Mouse (Mus musculus): ENCODE data around the gene Folr2. TPM values are rescaled to one million over a fixed set of nuclear protein-coding genes. Genes with fewer than 3 reads are reported as not detected.

Gene Folr2
- polyA plus RNA-seq, 1 experiment from 2014 or later, result 2.0 TPM

DNA sequence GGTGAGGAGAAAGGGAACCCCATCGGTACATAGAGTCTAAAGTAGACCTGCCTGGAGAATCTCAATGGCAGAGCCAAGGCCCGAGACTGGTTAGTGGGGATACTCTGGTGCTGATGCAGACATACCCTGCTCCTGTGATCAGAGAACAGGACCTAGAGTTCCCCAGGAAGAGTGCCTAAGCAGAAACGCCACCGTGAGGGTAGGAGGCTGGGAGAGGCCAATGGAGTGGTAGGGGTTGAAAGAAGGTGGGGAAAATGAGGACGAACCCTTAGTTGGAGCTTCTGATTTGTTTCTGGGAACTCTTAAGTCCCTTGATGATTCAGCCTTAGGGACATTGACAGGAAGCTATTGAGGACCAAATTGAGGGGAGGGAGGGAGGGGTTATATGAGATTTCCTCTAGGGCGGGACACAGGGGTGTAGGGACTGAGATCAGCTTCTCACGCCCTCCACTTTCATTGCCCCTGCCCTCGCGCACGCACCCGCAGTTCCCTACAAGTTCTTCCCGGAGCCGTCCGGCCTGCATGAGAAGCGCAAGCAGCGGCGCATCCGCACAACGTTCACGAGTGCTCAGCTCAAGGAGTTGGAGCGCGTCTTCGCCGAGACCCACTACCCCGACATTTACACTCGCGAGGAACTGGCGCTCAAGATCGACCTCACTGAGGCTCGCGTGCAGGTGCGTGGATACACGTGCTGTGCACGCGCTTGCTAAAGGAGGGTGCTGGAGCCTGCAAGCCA is 36.5 kb downstream of the Folr2 start:
- no peaks in the 10 kb centered on the region for H3K9me3 ChIP-seq
- 3% methylated on average over 35 of the region's 35 CpGs for WGBS
- H3K4me3 ChIP-seq (replicated peaks), result peak overlapping the region; percentile 48
- H3K4me2 ChIP-seq, result peak overlapping the region; percentile 97
- peaks cover 30% of the 10 kb centered on the region for H3K4me1 ChIP-seq
- no peak for ATAC-seq (ENCODE audit: insufficient read depth, low FRiP score, low read depth)
- peaks cover 13% of the 10 kb centered on the region for H3K36me3 ChIP-seq
- H3K27me3 ChIP-seq (replicated peaks), result peaks cover 54% of the 10 kb centered on the region
- no peak overlapping the region for H3K27ac ChIP-seq
- H3K9ac ChIP-seq, result no peak overlapping the region

- H3K36me3 ChIP-seq, result no peaks in the 10 kb centered on the region
- H3K27me3 ChIP-seq (replicated peaks), result peaks cover 54% of the 10 kb centered on the region
- H3K9me3 ChIP-seq, result no peaks in the 10 kb centered on the region
- H3K27ac ChIP-seq, result no peak within 1 kb of the TSS
- no peak within 1 kb of the TSS for H3K9ac ChIP-seq
- H3K4me3 ChIP-seq (replicated peaks), result peak within 1 kb of the TSS; percentile 32
- 1% methylated on average over 37 of the region's 45 CpGs for WGBS
- no peak for ATAC-seq (ENCODE audit: insufficient read depth, low FRiP score, low read depth)
- peak within 1 kb of the TSS; percentile 51 for H3K4me2 ChIP-seq
- H3K4me1 ChIP-seq, result peaks cover 27% of the 10 kb centered on the region
Measured at GRCm38 (mm10) chr7:101817861-101818401, 39.1 kb downstream of the Folr2 start, which contains the start of gene Phox2a. Gene Phox2a (plus strand): TSS chr7:101818313.

Small RNA genes within 50 kb of the gene (microRNA-seq; reads per million reads assigned to microRNA genes)
- not detected for gene Gm22655

Other genes with a start within 250 kb of the Folr2 start
- gene Clpb, start 193.6 kb downstream of the Folr2 start, polyA plus RNA-seq (2015; fragmentation: Nextera tagmentation; extraction: Ambion mirVana), result 53.1 and 56.0 TPM in 2 replicates
- 5.2 and 6.0 TPM in 2 replicates for gene Phox2a, start 38.9 kb downstream of the Folr2 start, polyA plus RNA-seq (2015; fragmentation: Nextera tagmentation; extraction: Ambion mirVana)
- gene Inppl1, start 19.0 kb downstream of the Folr2 start, polyA plus RNA-seq (2015; fragmentation: Nextera tagmentation; extraction: Ambion mirVana), result 39.7 and 49.4 TPM in 2 replicates
- gene Anapc15, start 6.5 kb upstream of the Folr2 start, polyA plus RNA-seq (2015; fragmentation: Nextera tagmentation; extraction: Ambion mirVana), result 56.9 and 68.7 TPM in 2 replicates
- gene Folr1, start 13.6 kb upstream of the Folr2 start, polyA plus RNA-seq (2015; fragmentation: Nextera tagmentation; extraction: Ambion mirVana), result 18.5 and 22.7 TPM in 2 replicates
- 147 and 154 TPM in 2 replicates for gene Lamtor1, start 48.7 kb upstream of the Folr2 start, polyA plus RNA-seq (2015; fragmentation: Nextera tagmentation; extraction: Ambion mirVana)
- 0.15 and 0.26 TPM in 2 replicates for gene Tomt, start 49.2 kb upstream of the Folr2 start, polyA plus RNA-seq (2015; fragmentation: Nextera tagmentation; extraction: Ambion mirVana)
- 8.3 and 9.3 TPM in 2 replicates for gene Lrrc51, start 76.7 kb upstream of the Folr2 start, polyA plus RNA-seq (2015; fragmentation: Nextera tagmentation; extraction: Ambion mirVana)
- gene Numa1, start 76.9 kb upstream of the Folr2 start, polyA plus RNA-seq (2015; fragmentation: Nextera tagmentation; extraction: Ambion mirVana), result 56.5 and 72.2 TPM in 2 replicates
- gene Il18bp, start 161.5 kb upstream of the Folr2 start, polyA plus RNA-seq (2015; fragmentation: Nextera tagmentation; extraction: Ambion mirVana), result 2.3 and 3.1 TPM in 2 replicates
- gene Rnf121, start 208.3 kb upstream of the Folr2 start, polyA plus RNA-seq (2015; fragmentation: Nextera tagmentation; extraction: Ambion mirVana), result 25.2 and 26.4 TPM in 2 replicates
- 26.0 TPM in 2 replicates for gene Xndc1, start 208.3 kb upstream of the Folr2 start, polyA plus RNA-seq (2015; fragmentation: Nextera tagmentation; extraction: Ambion mirVana)
- 1.2 and 1.3 TPM in 2 replicates for gene Xntrpc, start 208.5 kb upstream of the Folr2 start, polyA plus RNA-seq (2015; fragmentation: Nextera tagmentation; extraction: Ambion mirVana)
- gene Trpc2, start 225.9 kb upstream of the Folr2 start, polyA plus RNA-seq (2015; fragmentation: Nextera tagmentation; extraction: Ambion mirVana), result not detected in 2 replicates
- 0.48 and 1.2 TPM in 2 replicates for gene Art1, start 244.5 kb upstream of the Folr2 start, polyA plus RNA-seq (2015; fragmentation: Nextera tagmentation; extraction: Ambion mirVana)